Mouse (Mus musculus): Measurements from ENCODE around the gene Sh3bp5l. TPM values are rescaled to one million over a fixed set of nuclear protein-coding genes. Genes with fewer than 3 reads are reported as not detected.

Sh3bp5l gene
- polyA plus RNA-seq, 1 experiment from 2014 or later: 36.5 TPM

GRCm38 (mm10) chr11:58315536-58316168 lies 14.9 kb upstream of the Sh3bp5l start:
- no peak overlapping the region for H3K9ac ChIP-seq
- H3K4me2 ChIP-seq (replicated peaks): no peak overlapping the region
- H3K27me3 ChIP-seq (ENCODE audit: control insufficient read depth, insufficient read depth, low read length): no peaks in the 10 kb centered on the region
- DNase-seq (ENCODE audit: low spot score) (no peak), ATAC-seq (ENCODE audit: low FRiP score) (no peak)
- H3K4me1 ChIP-seq (replicated peaks; ENCODE audit: control insufficient read depth, insufficient read depth, low read length): no peaks in the 10 kb centered on the region
- no peak overlapping the region for H3K27ac ChIP-seq
- H3K36me3 ChIP-seq (replicated peaks; ENCODE audit: control insufficient read depth, insufficient read depth): peaks cover 52% of the 10 kb centered on the region
- 90% methylated on average over 5 of the region's 5 CpGs for WGBS
- no peaks in the 10 kb centered on the region for H3K9me3 ChIP-seq (ENCODE audit: control insufficient read depth, low read length)
- no peak overlapping the region for H3K4me3 ChIP-seq (replicated peaks; ENCODE audit: low read length)

GRCm38 (mm10) chr11:58316344-58316743 lies 14.2 kb upstream of the Sh3bp5l start:
- H3K4me1 ChIP-seq (replicated peaks; ENCODE audit: control insufficient read depth, insufficient read depth, low read length): no peaks in the 10 kb centered on the region
- peaks cover 52% of the 10 kb centered on the region for H3K36me3 ChIP-seq (replicated peaks; ENCODE audit: control insufficient read depth, insufficient read depth)
- ATAC-seq (ENCODE audit: low FRiP score): 0 out of 2 replicates have a peak, but pooled peaks have one; percentile 26
- no peak overlapping the region for H3K4me3 ChIP-seq (replicated peaks; ENCODE audit: low read length)
- DNase-seq (ENCODE audit: low spot score): no peak
- no peak overlapping the region for H3K4me2 ChIP-seq (replicated peaks)
- no peak overlapping the region for H3K27ac ChIP-seq
- no peaks in the 10 kb centered on the region for H3K9me3 ChIP-seq (ENCODE audit: control insufficient read depth, low read length)
- H3K9ac ChIP-seq: no peak overlapping the region
- H3K27me3 ChIP-seq (ENCODE audit: control insufficient read depth, insufficient read depth, low read length): no peaks in the 10 kb centered on the region
- WGBS: 85% methylated on average over 17 of the region's 17 CpGs

GRCm38 (mm10) chr11:58316768-58317390 lies 13.6 kb upstream of the Sh3bp5l start:
- peaks cover 3% of the 10 kb centered on the region for H3K4me1 ChIP-seq (replicated peaks; ENCODE audit: control insufficient read depth, insufficient read depth, low read length)
- no peak overlapping the region for H3K4me3 ChIP-seq (replicated peaks; ENCODE audit: low read length)
- no peaks in the 10 kb centered on the region for H3K27me3 ChIP-seq (ENCODE audit: control insufficient read depth, insufficient read depth, low read length)
- WGBS: 77% methylated on average over 24 of the region's 28 CpGs
- no peak overlapping the region for H3K9ac ChIP-seq
- ATAC-seq (ENCODE audit: low FRiP score) (no peak), DNase-seq (ENCODE audit: low spot score) (no peak)
- no peaks in the 10 kb centered on the region for H3K9me3 ChIP-seq (ENCODE audit: control insufficient read depth, low read length)
- H3K36me3 ChIP-seq (replicated peaks; ENCODE audit: control insufficient read depth, insufficient read depth): peaks cover 46% of the 10 kb centered on the region
- H3K27ac ChIP-seq: no peak overlapping the region
- no peak overlapping the region for H3K4me2 ChIP-seq (replicated peaks)

GRCm38 (mm10) chr11:58322824-58323569 lies 7.5 kb upstream of the Sh3bp5l start:
- H3K4me1 ChIP-seq (replicated peaks; ENCODE audit: control insufficient read depth, insufficient read depth, low read length): peaks cover 16% of the 10 kb centered on the region
- peak overlapping the region; percentile 50 for H3K4me3 ChIP-seq (replicated peaks; ENCODE audit: low read length)
- WGBS: under 1% methylated on average over 57 of the region's 63 CpGs
- peak; percentile 99 for ATAC-seq (ENCODE audit: low FRiP score)
- H3K36me3 ChIP-seq (replicated peaks; ENCODE audit: control insufficient read depth, insufficient read depth): peaks cover 34% of the 10 kb centered on the region
- H3K27me3 ChIP-seq (ENCODE audit: control insufficient read depth, insufficient read depth, low read length): no peaks in the 10 kb centered on the region
- peaks cover 3% of the 10 kb centered on the region; the same call in 1 of the 2 replicates for H3K9me3 ChIP-seq (ENCODE audit: control insufficient read depth, low read length)
- peak overlapping the region; percentile 92 for H3K27ac ChIP-seq
- peak; percentile 94 for DNase-seq (ENCODE audit: low spot score)
- H3K9ac ChIP-seq: peak overlapping the region; percentile 68
- peak overlapping the region; percentile 90 for H3K4me2 ChIP-seq (replicated peaks)

GRCm38 (mm10) chr11:58323570-58324340 lies 6.8 kb upstream of the Sh3bp5l start:
- H3K4me2 ChIP-seq (replicated peaks): peak overlapping the region; percentile 90
- DNase-seq (ENCODE audit: low spot score) (peak; percentile 47), ATAC-seq (ENCODE audit: low FRiP score) (no peak; the same call in 1 of the 2 replicates)
- peaks cover 3% of the 10 kb centered on the region; the same call in 1 of the 2 replicates for H3K9me3 ChIP-seq (ENCODE audit: control insufficient read depth, low read length)
- no peaks in the 10 kb centered on the region for H3K27me3 ChIP-seq (ENCODE audit: control insufficient read depth, insufficient read depth, low read length)
- WGBS: 11% methylated on average over 24 of the region's 24 CpGs
- H3K4me1 ChIP-seq (replicated peaks; ENCODE audit: control insufficient read depth, insufficient read depth, low read length): peaks cover 19% of the 10 kb centered on the region
- peak overlapping the region; percentile 68 for H3K9ac ChIP-seq
- H3K36me3 ChIP-seq (replicated peaks; ENCODE audit: control insufficient read depth, insufficient read depth): peaks cover 26% of the 10 kb centered on the region
- peak overlapping the region; percentile 92 for H3K27ac ChIP-seq
- peak overlapping the region; percentile 50 for H3K4me3 ChIP-seq (replicated peaks; ENCODE audit: low read length)

- H3K9ac ChIP-seq: no peak overlapping the region
- no peaks in the 10 kb centered on the region for H3K27me3 ChIP-seq (ENCODE audit: control insufficient read depth, insufficient read depth, low read length)
- H3K36me3 ChIP-seq (replicated peaks; ENCODE audit: control insufficient read depth, insufficient read depth): peaks cover 17% of the 10 kb centered on the region
- H3K4me1 ChIP-seq (replicated peaks; ENCODE audit: control insufficient read depth, insufficient read depth, low read length): peaks cover 27% of the 10 kb centered on the region
- peaks cover 3% of the 10 kb centered on the region; the same call in 1 of the 2 replicates for H3K9me3 ChIP-seq (ENCODE audit: control insufficient read depth, low read length)
- no peak overlapping the region for H3K27ac ChIP-seq
- ATAC-seq (ENCODE audit: low FRiP score) (no peak), DNase-seq (ENCODE audit: low spot score) (no peak)
- H3K4me2 ChIP-seq (replicated peaks): no peak overlapping the region
- H3K4me3 ChIP-seq (replicated peaks; ENCODE audit: low read length): no peak overlapping the region
- 89% methylated on average over 3 of the region's 3 CpGs for WGBS
These were observed 5.8 kb upstream of the Sh3bp5l start for GRCm38 (mm10) chr11:58324614-58325229.

- no peak for DNase-seq (ENCODE audit: low spot score)
- Histone ChIP-seq H3K4me1 (replicated peaks; ENCODE audit: control insufficient read depth, insufficient read depth, low read length) (peaks cover 33% of the 10 kb centered on the region), H3K4me3 (replicated peaks; ENCODE audit: low read length) (no peak overlapping the region), H3K27me3 (ENCODE audit: control insufficient read depth, insufficient read depth, low read length) (no peaks in the 10 kb centered on the region), H3K9me3 (ENCODE audit: control insufficient read depth, low read length) (peaks cover 3% of the 10 kb centered on the region; the same call in 1 of the 2 replicates), H3K4me2 (replicated peaks) (no peak overlapping the region), H3K9ac (no peak overlapping the region), H3K27ac (no peak overlapping the region), H3K36me3 (replicated peaks; ENCODE audit: control insufficient read depth, insufficient read depth) (peaks cover 15% of the 10 kb centered on the region)
- no peak for ATAC-seq (ENCODE audit: low FRiP score)
- WGBS: 91% methylated on average over 3 of the region's 3 CpGs
These were observed 3.7 kb upstream of the Sh3bp5l start for GRCm38 (mm10) chr11:58326781-58327180.

- Histone ChIP-seq H3K9ac (peak overlapping the region; percentile 81), H3K36me3 (replicated peaks; ENCODE audit: control insufficient read depth, insufficient read depth) (peaks cover 41% of the 10 kb centered on the region), H3K4me1 (replicated peaks; ENCODE audit: control insufficient read depth, insufficient read depth, low read length) (peaks cover 32% of the 10 kb centered on the region), H3K27me3 (ENCODE audit: control insufficient read depth, insufficient read depth, low read length) (no peaks in the 10 kb centered on the region), H3K4me2 (replicated peaks) (peak overlapping the region; percentile 74), H3K4me3 (replicated peaks; ENCODE audit: low read length) (peak overlapping the region; percentile 56), H3K27ac (peak overlapping the region; percentile 21), H3K9me3 (ENCODE audit: control insufficient read depth, low read length) (peaks cover 3% of the 10 kb centered on the region; the same call in 1 of the 2 replicates)
- whole genome bisulfite sequencing: 0% methylated on average over 21 of the region's 21 CpGs
- DNase-seq (ENCODE audit: low spot score) (no peak), ATAC-seq (ENCODE audit: low FRiP score) (peak; percentile 42; the same call in 1 of the 2 replicates)
These were observed 633 bp upstream of the Sh3bp5l start for GRCm38 (mm10) chr11:58329906-58330275.

Measured in hindbrain, embryonic 14.5 days (tissue).